Mouse (Mus musculus): ENCODE data around the gene Hdac4. TPM values are rescaled to one million over a fixed set of nuclear protein-coding genes. Genes with fewer than 3 reads are reported as not detected.

Hdac4 gene
- polyA plus RNA-seq, 1 experiment from 2014 or later, result 38.0 TPM

GRCm38 (mm10) chr1:92103971-92104370 is 91.5 kb downstream of the Hdac4 start:
- ATAC-seq (ENCODE audit: low read depth), result no peak

DNA sequence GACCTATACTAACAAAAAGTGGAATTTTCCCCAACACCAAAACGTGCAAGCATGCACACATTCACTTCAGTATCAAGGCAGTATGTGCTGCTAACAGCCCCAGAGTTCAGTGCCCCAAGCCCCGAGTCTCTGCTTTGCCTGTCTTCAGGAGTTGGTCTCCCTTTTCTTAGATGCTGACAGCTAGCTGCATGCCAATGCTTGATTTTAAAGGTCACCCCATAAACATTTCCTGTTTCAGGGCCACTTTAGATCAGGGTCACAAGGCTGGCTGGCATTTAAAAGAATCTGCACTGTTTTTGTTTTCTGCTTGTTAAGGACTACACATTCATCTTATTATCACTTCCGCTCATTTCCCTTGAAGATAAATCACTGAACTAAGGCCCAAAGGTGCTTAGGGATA is 92.1 kb downstream of the Hdac4 start:
- H3K27me3 ChIP-seq (ENCODE audit: control insufficient read depth, insufficient read depth, low read length), result no peaks in the 10 kb centered on the region
- no peaks in the 10 kb centered on the region for H3K9me3 ChIP-seq (ENCODE audit: control insufficient read depth, low read length)
- no peak overlapping the region for H3K4me2 ChIP-seq (ENCODE audit: low read depth, low read length)
- H3K4me3 ChIP-seq (ENCODE audit: low read depth, low read length), result no peak overlapping the region
- H3K4me1 ChIP-seq (ENCODE audit: control insufficient read depth, insufficient read depth, low read length), result peaks cover 6% of the 10 kb centered on the region; the same call in 1 of the 2 replicates
- WGBS, result 69% methylated on average over 3 of the region's 3 CpGs
- ATAC-seq (ENCODE audit: low read depth), result no peak
- no peaks in the 10 kb centered on the region for H3K36me3 ChIP-seq (ENCODE audit: control insufficient read depth, insufficient read depth, low read length)
- no peak overlapping the region for H3K27ac ChIP-seq (ENCODE audit: low read depth, low read length)
- no peak overlapping the region for H3K9ac ChIP-seq (replicated peaks; ENCODE audit: low read depth, low read length)

More at GRCm38 (mm10) chr1:92103971-92104370, 91.5 kb downstream of the Hdac4 start:
- Histone ChIP-seq H3K9me3 (ENCODE audit: control insufficient read depth, low read length) (no peaks in the 10 kb centered on the region), H3K27ac (ENCODE audit: low read depth, low read length) (no peak overlapping the region), H3K4me1 (ENCODE audit: control insufficient read depth, insufficient read depth, low read length) (peaks cover 6% of the 10 kb centered on the region; the same call in 1 of the 2 replicates), H3K4me3 (ENCODE audit: low read depth, low read length) (no peak overlapping the region), H3K36me3 (ENCODE audit: control insufficient read depth, insufficient read depth, low read length) (no peaks in the 10 kb centered on the region), H3K4me2 (ENCODE audit: low read depth, low read length) (no peak overlapping the region), H3K9ac (replicated peaks; ENCODE audit: low read depth, low read length) (no peak overlapping the region), H3K27me3 (ENCODE audit: control insufficient read depth, insufficient read depth, low read length) (no peaks in the 10 kb centered on the region)

- 97% methylated on average over 1 of the region's 1 CpGs for WGBS
Measured at GRCm38 (mm10) chr1:92102825-92103224, 92.7 kb downstream of the Hdac4 start.

GRCm38 (mm10) chr1:92100371-92100891 is 95.1 kb downstream of the Hdac4 start:
- Histone ChIP-seq H3K27me3 (ENCODE audit: control insufficient read depth, insufficient read depth, low read length) (no peaks in the 10 kb centered on the region), H3K27ac (ENCODE audit: low read depth, low read length) (no peak overlapping the region), H3K9me3 (ENCODE audit: control insufficient read depth, low read length) (no peaks in the 10 kb centered on the region), H3K4me1 (ENCODE audit: control insufficient read depth, insufficient read depth, low read length) (peaks cover 6% of the 10 kb centered on the region; the same call in 1 of the 2 replicates), H3K4me3 (ENCODE audit: low read depth, low read length) (no peak overlapping the region), H3K36me3 (ENCODE audit: control insufficient read depth, insufficient read depth, low read length) (no peaks in the 10 kb centered on the region), H3K4me2 (ENCODE audit: low read depth, low read length) (no peak overlapping the region), H3K9ac (replicated peaks; ENCODE audit: low read depth, low read length) (no peak overlapping the region)
- 0 out of 2 replicates have a peak, but pooled peaks have one; percentile 6 for ATAC-seq (ENCODE audit: low read depth)
- 61% methylated on average over 4 of the region's 4 CpGs for WGBS

More at GRCm38 (mm10) chr1:92102825-92103224, 92.7 kb downstream of the Hdac4 start:
- Histone ChIP-seq H3K27me3 (ENCODE audit: control insufficient read depth, insufficient read depth, low read length) (no peaks in the 10 kb centered on the region), H3K9me3 (ENCODE audit: control insufficient read depth, low read length) (no peaks in the 10 kb centered on the region), H3K36me3 (ENCODE audit: control insufficient read depth, insufficient read depth, low read length) (no peaks in the 10 kb centered on the region), H3K4me2 (ENCODE audit: low read depth, low read length) (no peak overlapping the region), H3K27ac (ENCODE audit: low read depth, low read length) (no peak overlapping the region), H3K9ac (replicated peaks; ENCODE audit: low read depth, low read length) (no peak overlapping the region), H3K4me3 (ENCODE audit: low read depth, low read length) (no peak overlapping the region), H3K4me1 (ENCODE audit: control insufficient read depth, insufficient read depth, low read length) (peaks cover 6% of the 10 kb centered on the region; the same call in 1 of the 2 replicates)
- no peak for ATAC-seq (ENCODE audit: low read depth)

DNA sequence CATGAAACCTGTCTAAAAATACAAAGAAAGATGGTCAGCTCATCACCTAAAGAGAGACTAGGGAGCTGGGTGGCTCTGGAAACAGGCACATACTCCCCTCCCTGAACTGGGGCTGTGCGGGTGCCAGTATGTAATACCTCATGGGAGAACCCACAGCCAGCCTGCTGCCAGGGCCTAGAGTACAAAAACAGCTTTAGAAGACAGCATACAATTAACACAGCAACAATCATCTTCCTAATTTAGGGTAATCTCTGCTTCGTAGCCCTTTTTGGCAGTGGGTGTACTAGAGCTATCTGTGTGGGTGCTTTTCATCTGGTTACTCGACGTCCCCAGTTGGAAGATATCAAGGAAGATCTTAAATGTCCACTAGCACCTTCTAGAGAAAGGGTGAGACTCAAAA is 95.5 kb downstream of the Hdac4 start:
- H3K9ac ChIP-seq (replicated peaks; ENCODE audit: low read depth, low read length), result no peak overlapping the region
- ATAC-seq (ENCODE audit: low read depth), result no peak
- no peaks in the 10 kb centered on the region for H3K27me3 ChIP-seq (ENCODE audit: control insufficient read depth, insufficient read depth, low read length)
- no peak overlapping the region for H3K27ac ChIP-seq (ENCODE audit: low read depth, low read length)
- H3K9me3 ChIP-seq (ENCODE audit: control insufficient read depth, low read length), result no peaks in the 10 kb centered on the region
- H3K4me2 ChIP-seq (ENCODE audit: low read depth, low read length), result no peak overlapping the region
- H3K4me1 ChIP-seq (ENCODE audit: control insufficient read depth, insufficient read depth, low read length), result peaks cover 6% of the 10 kb centered on the region; the same call in 1 of the 2 replicates
- 89% methylated on average over 4 of the region's 4 CpGs for WGBS
- H3K4me3 ChIP-seq (ENCODE audit: low read depth, low read length), result no peak overlapping the region
- H3K36me3 ChIP-seq (ENCODE audit: control insufficient read depth, insufficient read depth, low read length), result no peaks in the 10 kb centered on the region

DNA sequence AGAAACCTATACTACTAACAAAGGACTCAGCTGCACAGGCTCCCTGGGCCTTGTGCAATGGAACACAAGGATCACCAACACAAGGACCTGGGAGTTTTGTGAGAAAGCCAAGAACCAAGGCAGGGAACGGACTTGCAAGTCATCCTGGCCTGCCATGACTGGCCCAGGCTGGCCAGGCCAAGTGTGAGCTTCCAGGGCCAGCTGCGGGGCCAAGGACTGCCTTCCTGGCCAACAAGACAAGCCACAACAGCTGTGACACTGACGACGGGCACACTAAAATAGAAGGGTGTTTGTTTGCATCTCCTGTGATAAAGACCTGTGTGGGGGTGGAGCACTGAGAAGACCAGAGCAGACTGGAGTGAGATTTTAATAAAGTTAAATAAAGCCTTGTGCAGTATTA is 96.0 kb downstream of the Hdac4 start:
- Histone ChIP-seq H3K9ac (replicated peaks; ENCODE audit: low read depth, low read length) (no peak overlapping the region), H3K4me2 (ENCODE audit: low read depth, low read length) (no peak overlapping the region), H3K9me3 (ENCODE audit: control insufficient read depth, low read length) (no peaks in the 10 kb centered on the region), H3K36me3 (ENCODE audit: control insufficient read depth, insufficient read depth, low read length) (no peaks in the 10 kb centered on the region), H3K4me3 (ENCODE audit: low read depth, low read length) (no peak overlapping the region), H3K4me1 (ENCODE audit: control insufficient read depth, insufficient read depth, low read length) (peaks cover 6% of the 10 kb centered on the region; the same call in 1 of the 2 replicates), H3K27me3 (ENCODE audit: control insufficient read depth, insufficient read depth, low read length) (no peaks in the 10 kb centered on the region), H3K27ac (ENCODE audit: low read depth, low read length) (no peak overlapping the region)
- no peak for ATAC-seq (ENCODE audit: low read depth)
- 74% methylated on average over 4 of the region's 4 CpGs for WGBS

- WGBS, result 83% methylated on average over 3 of the region's 3 CpGs
- H3K27me3 ChIP-seq (ENCODE audit: control insufficient read depth, insufficient read depth, low read length), result no peaks in the 10 kb centered on the region
- H3K9me3 ChIP-seq (ENCODE audit: control insufficient read depth, low read length), result no peaks in the 10 kb centered on the region
- ATAC-seq (ENCODE audit: low read depth), result no peak
- no peaks in the 10 kb centered on the region for H3K36me3 ChIP-seq (ENCODE audit: control insufficient read depth, insufficient read depth, low read length)
- no peak overlapping the region for H3K4me3 ChIP-seq (ENCODE audit: low read depth, low read length)
- peaks cover 6% of the 10 kb centered on the region; the same call in 1 of the 2 replicates for H3K4me1 ChIP-seq (ENCODE audit: control insufficient read depth, insufficient read depth, low read length)
- no peak overlapping the region for H3K9ac ChIP-seq (replicated peaks; ENCODE audit: low read depth, low read length)
- H3K4me2 ChIP-seq (ENCODE audit: low read depth, low read length), result no peak overlapping the region
- H3K27ac ChIP-seq (ENCODE audit: low read depth, low read length), result no peak overlapping the region
Measured at GRCm38 (mm10) chr1:92098456-92098855, 97.0 kb downstream of the Hdac4 start.

DNA sequence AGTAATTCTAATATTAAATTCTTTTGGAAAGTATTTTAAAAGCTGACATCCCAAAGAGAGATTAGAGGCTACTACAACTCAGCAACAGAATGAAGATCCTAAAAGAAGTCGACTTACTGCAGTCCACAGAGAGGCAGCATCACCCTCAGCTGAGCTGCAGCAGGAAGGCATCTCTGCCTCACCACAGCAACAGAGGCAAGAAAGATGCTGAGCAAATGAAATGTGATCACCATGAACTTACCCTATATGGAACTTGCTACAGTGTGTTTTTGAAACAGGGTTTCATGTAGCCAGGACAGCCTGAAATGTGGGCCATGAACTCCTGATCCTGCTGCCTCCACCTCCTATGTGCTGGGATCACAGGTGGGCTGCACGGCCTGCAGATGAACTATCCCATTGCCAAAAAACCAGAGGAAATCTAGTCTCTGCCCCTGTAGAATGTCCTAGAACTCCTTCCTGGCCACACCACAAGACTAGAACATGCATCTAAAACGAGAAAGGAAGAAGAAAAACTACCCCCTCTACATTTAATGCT is 98.4 kb downstream of the Hdac4 start:
- no peak overlapping the region for H3K9ac ChIP-seq (replicated peaks; ENCODE audit: low read depth, low read length)
- no peak overlapping the region for H3K4me3 ChIP-seq (ENCODE audit: low read depth, low read length)
- 84% methylated on average over 3 of the region's 3 CpGs for WGBS
- H3K9me3 ChIP-seq (ENCODE audit: control insufficient read depth, low read length), result no peaks in the 10 kb centered on the region
- no peaks in the 10 kb centered on the region for H3K27me3 ChIP-seq (ENCODE audit: control insufficient read depth, insufficient read depth, low read length)
- no peak overlapping the region for H3K4me2 ChIP-seq (ENCODE audit: low read depth, low read length)
- no peak for ATAC-seq (ENCODE audit: low read depth)
- no peaks in the 10 kb centered on the region for H3K36me3 ChIP-seq (ENCODE audit: control insufficient read depth, insufficient read depth, low read length)
- H3K27ac ChIP-seq (ENCODE audit: low read depth, low read length), result no peak overlapping the region
- H3K4me1 ChIP-seq (ENCODE audit: control insufficient read depth, insufficient read depth, low read length), result peaks cover 6% of the 10 kb centered on the region; the same call in 1 of the 2 replicates

DNA sequence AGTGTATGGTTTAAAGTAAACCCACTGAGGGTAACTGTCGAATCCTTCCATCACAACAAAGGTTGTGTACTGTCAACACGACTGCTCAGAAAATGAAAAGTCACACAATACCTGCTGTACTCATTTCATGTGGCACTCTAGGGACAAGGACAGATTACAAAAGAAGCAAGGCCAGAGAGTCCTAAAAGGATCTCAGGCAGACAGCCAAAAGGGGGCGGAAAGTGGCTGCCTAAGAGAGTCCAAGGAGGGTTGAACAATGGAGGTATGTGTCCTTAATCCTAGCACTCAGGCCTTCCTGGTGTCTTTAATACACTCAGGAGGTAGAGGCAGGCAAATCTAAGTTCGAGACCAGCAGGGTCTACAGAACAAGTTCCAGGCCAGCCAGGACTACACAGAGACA is 103.2 kb downstream of the Hdac4 start:
- H3K27ac ChIP-seq (ENCODE audit: low read depth, low read length), result no peak overlapping the region
- no peak overlapping the region for H3K9ac ChIP-seq (replicated peaks; ENCODE audit: low read depth, low read length)
- ATAC-seq (ENCODE audit: low read depth), result no peak
- H3K9me3 ChIP-seq (ENCODE audit: control insufficient read depth, low read length), result no peaks in the 10 kb centered on the region
- WGBS, result 91% methylated on average over 4 of the region's 4 CpGs
- no peak overlapping the region for H3K4me3 ChIP-seq (ENCODE audit: low read depth, low read length)
- no peaks in the 10 kb centered on the region for H3K36me3 ChIP-seq (ENCODE audit: control insufficient read depth, insufficient read depth, low read length)
- H3K27me3 ChIP-seq (ENCODE audit: control insufficient read depth, insufficient read depth, low read length), result no peaks in the 10 kb centered on the region
- H3K4me1 ChIP-seq (ENCODE audit: control insufficient read depth, insufficient read depth, low read length), result no peaks in the 10 kb centered on the region
- H3K4me2 ChIP-seq (ENCODE audit: low read depth, low read length), result no peak overlapping the region

All from neural tube, embryonic 14.5 days (tissue).